Mouse (Mus musculus) embryonic facial prominence, embryonic 13.5 days (tissue): ENCODE measurements at regions not wholly inside any gene's neighbourhood (a gene's known extent, or its start where the extent isn't known, plus 50 kb on each side); places are given as distances from the start of the nearest gene placed in this dataset.
A peak's percentile ranks its signal among the peaks of the same experiment; 100 is the strongest.

Experiments
- ATAC-seq: fragments of 200-750 bp; cut with Nextera tagmentation; 2 replicates; pipeline ENCODE4 v1.8.0; 2017; ENCODE audit warnings: low read depth; ENCODE audit not compliant: insufficient number of reproducible peaks, insufficient read depth, low FRiP score, low TSS enrichment
- H3K27ac ChIP-seq: fragments of 300-500 bp; sonication (generic); 2 replicates; pipeline ENCODE4 v1.5.1; 2015; ENCODE audit warnings: moderate library complexity, mild to moderate bottlenecking, inconsistent platforms
- H3K27me3 ChIP-seq: fragments of 300-500 bp; sonication (generic); 2 replicates; pipeline ENCODE4 v1.6.1; 2015; ENCODE audit warnings: mild to moderate bottlenecking, inconsistent platforms
- H3K36me3 ChIP-seq: fragments of 300-500 bp; sonication (generic); 2 replicates; pipeline ENCODE4 v1.6.1; 2015; ENCODE audit warnings: mild to moderate bottlenecking, inconsistent platforms
- H3K4me1 ChIP-seq: fragments of 300-500 bp; sonication (generic); 2 replicates; pipeline ENCODE4 v1.6.1; 2015; ENCODE audit warnings: inconsistent platforms
- H3K4me2 ChIP-seq: fragments of 300-500 bp; sonication (generic); 2 replicates; pipeline ENCODE4 v1.6.1; 2015; ENCODE audit warnings: moderate library complexity, mild to moderate bottlenecking, inconsistent platforms
- H3K4me3 ChIP-seq: fragments of 300-500 bp; sonication (generic); 2 replicates; pipeline ENCODE4 v1.5.1; 2015; ENCODE audit warnings: mild to moderate bottlenecking, inconsistent platforms
- H3K9ac ChIP-seq: fragments of 300-500 bp; sonication (generic); 2 replicates; pipeline ENCODE4 v1.6.1; 2015; ENCODE audit warnings: mild to moderate bottlenecking, inconsistent platforms
- H3K9me3 ChIP-seq: fragments of 300-500 bp; sonication (generic); 2 replicates; pipeline ENCODE4 v1.6.1; 2016; ENCODE audit warnings: inconsistent platforms
- WGBS: fragments of 180-500 bp; shearing (Covaris S2); methylation state at CpG from one replicate; pipeline ENCODE4 v1.1.7; 2015; ENCODE audit warnings: mixed read lengths; 5-methylcytosine and 5-hydroxymethylcytosine counted together

DNA sequence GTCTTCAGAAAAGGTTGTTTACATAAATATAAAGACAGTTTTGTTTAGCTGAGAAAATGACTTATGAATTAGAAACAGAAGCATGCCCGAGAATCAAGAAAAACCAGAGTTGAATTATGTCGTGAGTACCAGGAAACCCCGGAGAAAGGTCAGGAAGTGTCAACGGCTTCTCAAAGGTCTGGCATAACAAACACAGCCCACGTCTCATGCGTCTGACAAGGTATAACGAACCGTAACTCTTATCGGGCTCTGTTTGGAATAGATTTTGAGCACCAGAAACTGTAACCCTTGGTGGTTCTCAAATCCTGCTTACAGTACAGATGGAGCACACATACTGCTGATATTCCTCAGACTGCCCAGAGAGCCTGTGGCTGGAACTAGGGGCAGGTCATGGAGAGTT, 260.9 kb upstream of the Arglu1 start:
- ATAC-seq, result no peak
- Histone ChIP-seq H3K9ac (no peak overlapping the region), H3K27ac (peak overlapping the region; percentile 22; the same call in 1 of the 2 replicates), H3K4me2 (0 out of 2 replicates have a peak overlapping the region, but pooled peaks have one; percentile 2), H3K36me3 (no peaks in the 10 kb centered on the region), H3K9me3 (no peaks in the 10 kb centered on the region), H3K4me3 (no peak overlapping the region), H3K27me3 (no peaks in the 10 kb centered on the region), H3K4me1 (peaks cover 32% of the 10 kb centered on the region)
- 13% methylated on average over 9 of the region's 9 CpGs for WGBS

DNA sequence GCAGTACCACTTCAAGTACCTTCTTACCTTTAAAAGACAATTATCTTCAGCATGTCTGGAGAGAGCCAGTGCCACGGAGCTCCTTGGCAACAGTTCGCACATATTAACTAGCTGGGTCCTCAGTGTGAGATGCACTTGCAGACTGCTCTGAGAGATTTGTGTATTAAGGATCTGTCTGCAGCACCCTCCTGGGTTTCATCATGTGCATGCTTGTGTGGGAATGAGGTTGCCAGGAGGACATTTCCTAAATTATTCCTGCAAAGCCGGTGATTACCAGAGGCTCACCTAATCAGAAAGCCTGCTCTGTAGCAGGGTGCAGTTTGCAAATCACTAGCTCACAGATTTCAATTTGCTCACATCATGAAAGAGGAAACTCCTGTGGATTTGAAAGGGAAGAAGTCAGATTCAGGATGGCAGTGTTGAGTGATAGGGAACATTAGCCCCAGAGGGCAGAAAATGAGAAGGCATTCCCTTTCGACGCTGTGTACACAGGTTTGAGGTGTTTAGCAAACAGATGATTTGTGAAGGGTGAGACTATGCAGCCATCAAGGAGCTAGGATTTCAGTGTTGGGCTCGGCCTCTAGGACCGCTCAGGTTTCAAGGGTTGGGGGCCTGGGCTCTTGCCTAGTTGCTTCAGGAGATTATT, 257.3 kb upstream of the Arglu1 start:
- peak; percentile 52; the same call in 1 of the 2 replicates for ATAC-seq
- Histone ChIP-seq H3K4me3 (no peak overlapping the region), H3K4me1 (peaks cover 31% of the 10 kb centered on the region), H3K4me2 (no peak overlapping the region), H3K36me3 (no peaks in the 10 kb centered on the region), H3K9me3 (no peaks in the 10 kb centered on the region), H3K9ac (no peak overlapping the region), H3K27me3 (no peaks in the 10 kb centered on the region), H3K27ac (no peak overlapping the region)
- 18% methylated on average over 7 of the region's 7 CpGs for WGBS

DNA sequence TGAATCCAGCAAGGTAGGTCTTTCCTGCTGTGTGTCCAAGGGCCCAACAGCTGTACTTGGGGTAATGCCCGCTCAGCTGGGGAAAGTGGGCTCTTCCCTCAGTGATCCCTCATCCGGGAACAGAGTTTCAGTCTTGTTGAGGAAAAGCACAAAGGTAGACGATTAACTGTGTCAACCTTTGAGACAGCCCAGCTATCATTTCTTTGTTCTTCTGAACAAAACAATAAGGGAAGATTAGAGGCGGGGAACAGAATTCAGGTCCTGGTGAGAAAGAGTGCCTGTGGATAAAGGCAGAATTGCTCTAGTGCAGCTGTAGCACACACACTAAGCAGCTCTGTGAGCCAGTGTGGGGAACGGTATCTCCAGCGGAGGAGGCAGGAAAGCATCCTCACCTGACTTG, 252.7 kb upstream of the Arglu1 start:
- Histone ChIP-seq H3K4me2 (no peak overlapping the region), H3K4me3 (no peak overlapping the region), H3K27ac (no peak overlapping the region), H3K36me3 (no peaks in the 10 kb centered on the region), H3K27me3 (no peaks in the 10 kb centered on the region), H3K4me1 (peaks cover 8% of the 10 kb centered on the region), H3K9me3 (no peaks in the 10 kb centered on the region), H3K9ac (no peak overlapping the region)
- 73% methylated on average over 6 of the region's 6 CpGs for WGBS
- no peak for ATAC-seq

DNA sequence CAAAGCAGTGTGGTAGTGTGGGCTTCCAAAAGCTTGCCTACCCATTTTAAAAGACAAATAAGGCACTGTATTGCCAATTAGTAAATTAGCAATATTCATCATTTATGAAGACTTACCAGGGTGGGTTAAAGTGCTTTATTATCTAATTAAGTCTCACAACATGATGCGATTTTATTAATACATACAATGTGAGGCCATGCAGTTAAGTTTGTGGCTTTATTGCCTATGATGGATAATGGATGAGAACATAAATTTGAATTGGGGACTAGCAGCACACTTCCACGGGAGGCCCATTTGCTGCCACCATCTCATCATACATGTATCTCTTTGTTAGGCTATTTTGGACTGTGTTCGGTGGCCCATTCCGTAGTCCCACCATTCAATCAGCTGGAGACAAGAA, 250.6 kb upstream of the Arglu1 start:
- H3K4me2 ChIP-seq, result no peak overlapping the region
- ATAC-seq, result no peak
- no peak overlapping the region for H3K4me3 ChIP-seq
- H3K27ac ChIP-seq, result no peak overlapping the region
- no peaks in the 10 kb centered on the region for H3K27me3 ChIP-seq
- 93% methylated on average over 4 of the region's 4 CpGs for WGBS
- no peaks in the 10 kb centered on the region for H3K36me3 ChIP-seq
- H3K9me3 ChIP-seq, result no peaks in the 10 kb centered on the region
- H3K9ac ChIP-seq, result no peak overlapping the region
- H3K4me1 ChIP-seq, result no peaks in the 10 kb centered on the region

DNA sequence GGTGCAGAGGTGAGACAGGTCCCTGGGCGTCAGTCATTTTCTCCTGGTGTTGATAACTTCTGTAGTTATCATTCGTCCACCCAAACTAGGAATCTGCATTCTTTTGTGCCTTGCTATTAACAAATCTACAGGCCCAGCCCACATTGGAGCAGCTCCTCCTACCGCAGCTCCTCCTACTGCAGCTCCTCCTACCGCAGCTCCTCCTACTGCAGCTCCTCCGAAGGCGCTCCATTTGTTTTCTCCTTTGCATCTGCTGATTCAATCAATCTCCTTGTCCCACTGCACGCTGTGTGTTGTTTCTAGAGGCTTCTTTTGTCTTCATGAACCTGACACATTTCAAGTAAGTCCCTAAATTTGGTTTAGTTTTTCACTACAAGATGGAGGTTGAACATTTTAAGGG, 248.2 kb upstream of the Arglu1 start:
- Histone ChIP-seq H3K27ac (no peak overlapping the region), H3K36me3 (no peaks in the 10 kb centered on the region), H3K9ac (no peak overlapping the region), H3K27me3 (no peaks in the 10 kb centered on the region), H3K4me3 (no peak overlapping the region), H3K9me3 (no peaks in the 10 kb centered on the region), H3K4me2 (no peak overlapping the region), H3K4me1 (no peaks in the 10 kb centered on the region)
- WGBS, result 84% methylated on average over 7 of the region's 7 CpGs
- no peak for ATAC-seq

DNA sequence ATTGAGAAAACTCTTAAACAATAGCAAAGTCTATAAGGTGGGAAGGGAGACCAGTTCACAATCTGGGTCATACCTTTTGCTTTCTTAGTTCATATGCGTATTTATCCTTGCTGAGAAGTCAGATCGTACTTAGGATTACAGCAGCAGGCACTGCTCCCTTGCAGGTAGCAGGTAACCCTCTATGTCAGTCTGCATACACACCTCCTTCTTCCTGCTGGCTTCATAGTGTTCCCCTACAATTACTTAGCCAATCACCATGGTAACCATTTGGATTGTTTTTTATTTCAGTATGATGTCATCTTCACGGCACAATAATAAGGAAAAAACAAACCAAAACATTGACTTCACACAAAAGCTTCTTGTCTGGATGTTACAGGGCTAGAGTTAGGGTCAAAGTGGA, 242.1 kb upstream of the Arglu1 start:
- Histone ChIP-seq H3K9me3 (no peaks in the 10 kb centered on the region), H3K4me3 (no peak overlapping the region), H3K36me3 (no peaks in the 10 kb centered on the region), H3K4me2 (no peak overlapping the region), H3K27me3 (no peaks in the 10 kb centered on the region), H3K9ac (no peak overlapping the region), H3K4me1 (no peaks in the 10 kb centered on the region), H3K27ac (no peak overlapping the region)
- 76% methylated on average over 3 of the region's 3 CpGs for WGBS
- ATAC-seq, result no peak

DNA sequence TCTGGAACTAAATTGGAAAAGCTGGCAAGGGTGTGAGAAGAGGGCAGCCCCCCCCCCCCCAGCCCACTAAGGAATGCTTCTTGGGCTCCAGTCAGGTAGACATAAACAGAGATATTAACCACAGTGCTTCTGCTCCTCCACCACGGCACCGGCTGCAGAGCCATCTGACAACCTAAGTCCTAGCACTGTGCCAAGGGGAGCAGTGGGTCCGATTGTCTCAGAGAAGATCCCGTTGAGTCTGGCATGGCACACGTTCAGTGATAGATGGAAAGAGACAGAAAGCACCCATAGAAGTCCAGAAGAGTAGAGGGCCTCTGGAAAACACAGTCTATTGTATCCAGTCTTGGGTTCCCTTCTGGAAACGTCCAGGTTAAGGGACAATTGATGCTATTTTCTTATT, 241.4 kb upstream of the Arglu1 start:
- no peak for ATAC-seq
- WGBS, result 82% methylated on average over 6 of the region's 6 CpGs
- H3K4me1 ChIP-seq, result no peaks in the 10 kb centered on the region
- H3K27ac ChIP-seq, result no peak overlapping the region
- H3K36me3 ChIP-seq, result no peaks in the 10 kb centered on the region
- H3K9me3 ChIP-seq, result no peaks in the 10 kb centered on the region
- H3K4me2 ChIP-seq, result no peak overlapping the region
- H3K27me3 ChIP-seq, result no peaks in the 10 kb centered on the region
- H3K9ac ChIP-seq, result no peak overlapping the region
- no peak overlapping the region for H3K4me3 ChIP-seq

DNA sequence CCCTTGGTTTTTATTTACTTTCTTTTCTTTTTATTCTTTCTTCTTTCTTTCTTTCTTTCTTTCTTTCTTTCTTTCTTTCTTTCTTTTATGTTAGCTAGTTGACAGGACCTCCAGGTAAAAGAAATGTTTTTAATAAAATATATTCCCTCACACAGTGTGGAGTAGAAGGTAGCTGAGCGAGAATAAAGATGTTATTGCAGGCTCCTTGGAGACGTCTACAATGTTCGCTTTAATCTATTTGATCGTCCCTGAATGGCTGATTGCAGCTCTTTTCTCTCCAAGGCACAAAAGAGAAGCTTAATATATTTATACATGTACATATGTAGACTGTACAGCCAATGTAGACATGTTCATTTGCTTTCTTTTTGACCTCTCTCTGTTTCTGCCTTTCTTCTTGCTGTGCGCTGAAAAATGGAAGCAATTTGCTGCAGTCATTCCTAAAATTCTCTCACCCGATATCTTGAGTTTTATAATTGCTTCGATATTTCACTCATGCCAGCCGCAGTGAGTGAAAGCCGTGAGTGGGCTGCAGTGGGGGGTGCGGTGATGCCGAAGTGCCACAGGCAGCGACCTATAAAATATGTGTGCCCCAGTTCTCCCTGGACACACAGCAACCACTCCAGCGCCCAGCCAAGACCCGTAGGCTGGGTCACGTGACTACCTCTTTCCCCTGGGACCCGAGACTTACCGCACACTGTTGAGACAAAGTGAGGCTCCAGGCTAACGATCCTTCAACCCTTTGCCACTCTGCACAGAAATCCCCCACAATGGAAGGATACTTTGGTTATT, 237.9 kb upstream of the Arglu1 start:
- Histone ChIP-seq H3K9me3 (no peaks in the 10 kb centered on the region), H3K9ac (no peak overlapping the region), H3K27me3 (no peaks in the 10 kb centered on the region), H3K27ac (no peak overlapping the region), H3K4me3 (no peak overlapping the region), H3K4me1 (no peaks in the 10 kb centered on the region), H3K36me3 (no peaks in the 10 kb centered on the region), H3K4me2 (no peak overlapping the region)
- ATAC-seq, result no peak
- 70% methylated on average over 18 of the region's 18 CpGs for WGBS

DNA sequence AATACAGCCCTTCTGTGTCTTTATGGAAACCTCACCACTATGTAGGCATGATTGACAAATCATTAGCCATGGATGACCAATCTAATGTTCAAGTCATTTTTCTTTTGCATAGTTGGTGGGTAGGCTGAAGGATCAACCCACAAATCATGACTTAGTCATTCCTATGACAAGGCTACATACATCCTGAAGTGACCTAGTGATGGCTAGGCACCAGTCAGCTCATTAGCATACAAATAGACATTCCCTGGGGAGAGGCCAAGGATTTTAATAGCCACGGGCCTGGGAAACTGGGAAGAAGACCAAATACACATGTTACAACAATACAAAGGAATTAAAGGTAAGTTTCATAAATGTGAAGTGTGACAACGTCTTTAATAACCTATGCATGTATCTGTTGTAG, 231.1 kb upstream of the Arglu1 start:
- H3K4me2 ChIP-seq, result no peak overlapping the region
- no peaks in the 10 kb centered on the region for H3K36me3 ChIP-seq
- no peak overlapping the region for H3K4me3 ChIP-seq
- no peaks in the 10 kb centered on the region for H3K9me3 ChIP-seq
- H3K4me1 ChIP-seq, result peaks cover 4% of the 10 kb centered on the region; the same call in 1 of the 2 replicates
- 62% methylated on average over 2 of the region's 2 CpGs for WGBS
- no peaks in the 10 kb centered on the region for H3K27me3 ChIP-seq
- no peak for ATAC-seq
- no peak overlapping the region for H3K27ac ChIP-seq
- H3K9ac ChIP-seq, result no peak overlapping the region

DNA sequence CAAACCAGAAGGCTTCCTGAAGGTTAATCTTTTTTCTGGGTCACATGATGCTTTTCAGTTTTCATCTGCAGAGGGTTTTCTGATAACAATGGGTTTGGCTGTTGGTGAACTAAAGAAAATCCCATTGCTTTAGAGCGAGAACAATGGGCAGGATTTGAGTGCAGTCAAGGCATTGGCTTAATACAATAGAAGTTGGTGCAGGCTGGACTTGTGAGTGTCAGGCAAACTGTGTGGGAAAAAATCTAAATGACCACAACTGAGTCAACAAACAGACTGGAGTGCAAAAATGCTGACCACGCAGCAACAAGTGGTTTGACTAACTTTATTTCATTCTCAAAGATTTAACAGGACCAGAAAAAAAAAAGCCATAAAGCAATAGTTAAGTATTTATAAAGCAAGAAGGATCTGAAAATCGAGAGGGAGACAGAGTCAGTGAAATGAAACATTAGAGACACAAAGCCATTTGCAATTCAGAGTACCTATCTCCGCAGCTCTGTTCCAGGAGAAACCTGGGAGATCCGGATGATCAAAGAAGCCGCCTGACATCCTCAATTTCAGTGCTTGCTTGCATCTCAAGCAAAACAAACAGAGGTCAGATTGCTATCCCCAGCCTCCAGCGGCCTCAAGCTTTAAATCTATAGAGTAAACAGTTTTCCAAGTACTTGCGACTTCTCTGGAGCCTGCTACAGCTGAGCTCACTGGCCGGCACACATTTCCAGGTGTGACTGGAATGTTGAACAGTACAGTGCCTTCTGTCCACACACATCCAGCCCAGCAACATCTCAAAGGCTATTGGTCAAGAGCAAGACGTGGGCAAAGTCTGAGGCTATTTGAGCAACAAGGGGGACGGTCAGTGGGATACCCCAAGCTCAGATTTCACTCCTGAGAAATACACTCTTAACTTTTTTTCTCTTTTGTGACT, 229.5 kb upstream of the Arglu1 start:
- H3K27me3 ChIP-seq, result no peaks in the 10 kb centered on the region
- peaks cover 4% of the 10 kb centered on the region; the same call in 1 of the 2 replicates for H3K4me1 ChIP-seq
- H3K4me2 ChIP-seq, result no peak overlapping the region
- H3K36me3 ChIP-seq, result no peaks in the 10 kb centered on the region
- peaks cover 7% of the 10 kb centered on the region for H3K9me3 ChIP-seq
- H3K4me3 ChIP-seq, result no peak overlapping the region
- ATAC-seq, result no peak
- no peak overlapping the region for H3K27ac ChIP-seq
- H3K9ac ChIP-seq, result no peak overlapping the region
- 25% methylated on average over 11 of the region's 11 CpGs for whole genome bisulfite sequencing

DNA sequence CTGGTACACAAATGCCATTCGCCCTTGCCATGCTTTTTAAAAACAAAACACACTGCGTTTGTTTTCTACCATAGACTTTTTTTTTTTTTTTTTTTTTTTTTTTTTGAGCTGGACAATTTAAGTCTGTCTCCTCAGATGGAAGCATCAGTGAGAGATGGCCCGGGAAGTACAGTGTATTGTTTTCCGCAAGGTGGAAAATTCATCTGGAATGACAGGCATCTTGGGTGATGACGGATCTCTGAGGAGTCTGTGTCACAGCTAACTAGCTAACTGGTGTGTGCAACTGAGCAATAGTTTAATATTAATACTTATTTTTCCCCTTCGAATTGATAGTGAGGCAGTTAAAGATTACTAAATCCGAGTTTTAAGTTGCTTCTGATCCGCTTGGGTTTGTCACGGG, 228.7 kb upstream of the Arglu1 start:
- H3K27me3 ChIP-seq, result no peaks in the 10 kb centered on the region
- H3K9ac ChIP-seq, result no peak overlapping the region
- H3K36me3 ChIP-seq, result no peaks in the 10 kb centered on the region
- no peak overlapping the region for H3K4me3 ChIP-seq
- H3K9me3 ChIP-seq, result peaks cover 8% of the 10 kb centered on the region
- WGBS, result 69% methylated on average over 9 of the region's 9 CpGs
- no peak for ATAC-seq
- no peak overlapping the region for H3K4me2 ChIP-seq
- no peak overlapping the region for H3K27ac ChIP-seq
- peaks cover 4% of the 10 kb centered on the region; the same call in 1 of the 2 replicates for H3K4me1 ChIP-seq
